Mouse (Mus musculus): ENCODE measurements around the gene 4933430I17Rik.
"Not testable (repeated sequence)": the region's sequence is repeated elsewhere in the genome, so short reads cannot be mapped to it uniquely, and the experiment has no call there.

The 4933430I17Rik gene

GRCm38 (mm10) chr4:62524651-62525488 is at the start of gene 4933430I17Rik, which contains the start of gene Pole3:
Gene 4933430I17Rik, plus strand, starts transcription at chr4:62525369.
Gene Pole3, minus strand, starts transcription at chr4:62525068.
- DNase-seq (ENCODE audit: low spot score in 2 of 2), result peak; percentile 95 to 98

GRCm38 (mm10) chr4:62475793-62476192 is 49.4 kb upstream of the 4933430I17Rik start:
- DNase-seq (ENCODE audit: low spot score in 2 of 2), result no peak

- DNase-seq (ENCODE audit: low spot score in 2 of 2), result no peak
Measured at GRCm38 (mm10) chr4:62477542-62478244, 47.5 kb upstream of the 4933430I17Rik start.

- DNase-seq (ENCODE audit: low spot score in 2 of 2), result not testable (repeated sequence)
Measured at GRCm38 (mm10) chr4:62479593-62479936, 45.6 kb upstream of the 4933430I17Rik start.

GRCm38 (mm10) chr4:62479937-62480708 is 45.0 kb upstream of the 4933430I17Rik start, which contains the start of gene Bspry:
Gene Bspry, plus strand, starts transcription at chr4:62480053.
- DNase-seq (ENCODE audit: low spot score in 2 of 2), result no peak

GRCm38 (mm10) chr4:62480709-62481605 is 44.2 kb upstream of the 4933430I17Rik start:
- DNase-seq (ENCODE audit: low spot score in 2 of 2), result no peak

GRCm38 (mm10) chr4:62484928-62485327 is 40.2 kb upstream of the 4933430I17Rik start:
- DNase-seq (ENCODE audit: low spot score in 2 of 2), result no peak

- no peak for DNase-seq (ENCODE audit: low spot score in 2 of 2)
Measured at GRCm38 (mm10) chr4:62485450-62486161, 39.6 kb upstream of the 4933430I17Rik start.

- DNase-seq (ENCODE audit: low spot score in 2 of 2), result no peak
Measured at GRCm38 (mm10) chr4:62486162-62486696, 38.9 kb upstream of the 4933430I17Rik start.

- no peak for DNase-seq (ENCODE audit: low spot score in 2 of 2)
Measured at GRCm38 (mm10) chr4:62487172-62487571, 38.0 kb upstream of the 4933430I17Rik start.

- DNase-seq (ENCODE audit: low spot score in 2 of 2), result no peak
Measured at GRCm38 (mm10) chr4:62487914-62488313, 37.3 kb upstream of the 4933430I17Rik start.

- DNase-seq (ENCODE audit: low spot score in 2 of 2), result no peak
Measured at GRCm38 (mm10) chr4:62492682-62493081, 32.5 kb upstream of the 4933430I17Rik start.

GRCm38 (mm10) chr4:62494230-62494629 is 30.9 kb upstream of the 4933430I17Rik start:
- no peak for DNase-seq (ENCODE audit: low spot score in 2 of 2)

- DNase-seq (ENCODE audit: low spot score in 2 of 2), result no peak
Measured at GRCm38 (mm10) chr4:62495946-62496345, 29.2 kb upstream of the 4933430I17Rik start.

GRCm38 (mm10) chr4:62496815-62497214 is 28.4 kb upstream of the 4933430I17Rik start:
- DNase-seq (ENCODE audit: low spot score in 2 of 2), result no peak

- no peak for DNase-seq (ENCODE audit: low spot score in 2 of 2)
Measured at GRCm38 (mm10) chr4:62500799-62501198, 24.4 kb upstream of the 4933430I17Rik start.

- DNase-seq (ENCODE audit: low spot score in 2 of 2), result no peak
Measured at GRCm38 (mm10) chr4:62501534-62501933, 23.6 kb upstream of the 4933430I17Rik start.

GRCm38 (mm10) chr4:62501964-62502732 is 23.0 kb upstream of the 4933430I17Rik start:
- peak; percentile 80 to 85 for DNase-seq (ENCODE audit: low spot score in 2 of 2)

GRCm38 (mm10) chr4:62502969-62503368 is 22.2 kb upstream of the 4933430I17Rik start:
- no peak for DNase-seq (ENCODE audit: low spot score in 2 of 2)

All from frontal cortex, postnatal 25 days (tissue).